ENCODE assay signal across 8 mouse cellular contexts in the genomic region with DNA sequence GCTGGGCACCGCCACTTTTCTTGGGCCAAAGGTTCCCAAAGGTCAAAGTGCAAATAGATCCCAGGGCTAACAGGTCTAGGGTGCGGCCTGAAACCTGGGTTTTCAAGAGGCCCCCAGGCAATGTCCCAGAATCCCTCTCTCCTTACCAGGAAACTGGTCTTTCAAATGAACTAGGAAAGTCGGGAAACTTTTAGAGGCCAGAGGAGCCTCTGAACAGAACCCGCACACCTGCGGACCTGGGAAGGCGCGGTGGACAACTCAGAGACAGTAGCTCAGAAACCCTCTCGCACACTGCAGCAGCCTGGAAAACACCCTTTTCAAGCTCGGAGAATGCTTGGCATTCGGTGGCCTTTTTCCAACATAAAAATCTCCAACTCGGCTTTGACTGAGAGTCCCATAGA. TPM values are rescaled to one million over a fixed set of nuclear protein-coding genes. Genes with fewer than 3 reads are reported as not detected.
A peak's percentile ranks its signal among the peaks of the same experiment; 100 is the strongest.
DNase-seq lines count a peak whose midpoint lies in the region; ATAC-seq and TF ChIP-seq lines count a peak whose summit lies in the region.

No protein-coding gene starts in this region.

- peak overlapping the region; percentile 77 for H3K4me2 ChIP-seq in intestine, embryonic 14.5 days (ENCODE audit: low read length)
- H3K4me2 ChIP-seq in liver, embryonic 15.5 days: peak overlapping the region; percentile 56
- peak overlapping the region; percentile 87 for H3K4me2 ChIP-seq in stomach, embryonic 15.5 days

- WGBS in intestine, embryonic 14.5 days: 16% methylated on average over 11 of the region's 11 CpGs
- 37% methylated on average over 11 of the region's 11 CpGs for WGBS in liver, embryonic 15.5 days (ENCODE audit: insufficient replicate concordance)
- WGBS in stomach, embryonic 15.5 days: 22% methylated on average over 11 of the region's 11 CpGs

- H3K9ac ChIP-seq in intestine, embryonic 14.5 days (ENCODE audit: low read length): peak overlapping the region; percentile 67
- H3K9ac ChIP-seq in liver, embryonic 15.5 days: no peak overlapping the region
- H3K9ac ChIP-seq in stomach, embryonic 15.5 days: peak overlapping the region; percentile 40; the same call in 1 of the 2 replicates

- TF ChIP-seq POLR2A in embryonic fibroblast, embryonic 13.5 days (IDR thresholded peaks at IDR 0.05; ENCODE audit: low read depth, low read length): no peak

- H3K36me3 ChIP-seq in intestine, embryonic 14.5 days (ENCODE audit: control insufficient read depth, insufficient read depth, low read length): no peaks in the 10 kb centered on the region
- no peaks in the 10 kb centered on the region for H3K36me3 ChIP-seq in liver, embryonic 15.5 days (replicated peaks)
- no peaks in the 10 kb centered on the region for H3K36me3 ChIP-seq in stomach, embryonic 15.5 days

- no peaks in the 10 kb centered on the region for H3K4me1 ChIP-seq in embryonic fibroblast, embryonic 13.5 days (ENCODE audit: control insufficient read depth, insufficient read depth, low read length)
- peaks cover 4% of the 10 kb centered on the region; the same call in 1 of the 2 replicates for H3K4me1 ChIP-seq in intestine, embryonic 14.5 days (replicated peaks; ENCODE audit: control insufficient read depth, insufficient read depth, low read length)
- 0 out of 2 replicates have a peak, but pooled peaks cover 3% of the 10 kb centered on the region for H3K4me1 ChIP-seq in liver, embryonic 15.5 days (replicated peaks)
- peaks cover 12% of the 10 kb centered on the region; the same call in 1 of the 2 replicates for H3K4me1 ChIP-seq in stomach, embryonic 15.5 days

- H3K27me3 ChIP-seq in intestine, embryonic 14.5 days (replicated peaks; ENCODE audit: control insufficient read depth, insufficient read depth, low read length): peaks cover 30% of the 10 kb centered on the region
- H3K27me3 ChIP-seq in liver, embryonic 15.5 days: peaks cover 39% of the 10 kb centered on the region
- 0 out of 2 replicates have a peak, but pooled peaks cover 3% of the 10 kb centered on the region for H3K27me3 ChIP-seq in stomach, embryonic 15.5 days (replicated peaks)

- H3K27ac ChIP-seq in embryonic fibroblast, embryonic 13.5 days (ENCODE audit: insufficient read depth, low read length): no peak overlapping the region
- H3K27ac ChIP-seq in intestine, embryonic 14.5 days (ENCODE audit: low read depth): peak overlapping the region; percentile 87
- peak overlapping the region; percentile 63; the same call in 1 of the 2 replicates for H3K27ac ChIP-seq in liver, embryonic 15.5 days (replicated peaks)
- H3K27ac ChIP-seq in stomach, embryonic 15.5 days: peak overlapping the region; percentile 97

- peak overlapping the region; percentile 33; the same call in 1 of the 2 replicates for H3K4me3 ChIP-seq in embryonic fibroblast, embryonic 13.5 days (ENCODE audit: insufficient read depth, low read length)
- peak overlapping the region; percentile 57 for H3K4me3 ChIP-seq in intestine, embryonic 14.5 days (ENCODE audit: low read depth, low read length)
- H3K4me3 ChIP-seq in liver, embryonic 15.5 days (replicated peaks): peak overlapping the region; percentile 55
- peak overlapping the region; percentile 61 for H3K4me3 ChIP-seq in stomach, embryonic 15.5 days (replicated peaks)

- TF ChIP-seq CTCF in embryonic fibroblast, embryonic 13.5 days (IDR thresholded peaks at IDR 0.05; ENCODE audit: borderline replicate concordance, insufficient read depth, low read length): no peak

- intact Hi-C loops in left cerebral cortex, postnatal 25 days (cut with DNase I): loop anchor here (2.0 to 5.0 kb wide), 3 partner anchors 41 to 72 kb away; no protein-coding TSS in a partner anchor
- intact Hi-C loops in left cerebral cortex, postnatal 14 days (cut with DNase I): no loop called here

- no peak for ATAC-seq in intestine, embryonic 14.5 days (replicated peaks; ENCODE audit: low FRiP score, low TSS enrichment, low read depth)
- ATAC-seq in liver, embryonic 15.5 days (ENCODE audit: insufficient read depth): no peak
- no peak for ATAC-seq in stomach, embryonic 15.5 days (ENCODE audit: insufficient read depth, low FRiP score, low read depth)

- H3K9me3 ChIP-seq in intestine, embryonic 14.5 days (ENCODE audit: control insufficient read depth, low read length): no peaks in the 10 kb centered on the region
- no peaks in the 10 kb centered on the region for H3K9me3 ChIP-seq in liver, embryonic 15.5 days (replicated peaks)
- H3K9me3 ChIP-seq in stomach, embryonic 15.5 days: no peaks in the 10 kb centered on the region

- peak; percentile 12 to 30 for DNase-seq in left cerebral cortex, postnatal 25 days (ENCODE audit: low spot score in 2 of 2)
- no peak for DNase-seq in left cerebral cortex, postnatal 14 days (ENCODE audit: low spot score in 2 of 2)
- peak; percentile 73 for DNase-seq in intestine, embryonic 14.5 days (ENCODE audit: low spot score)
- no peak for DNase-seq in c-Kit-positive CD71-positive TER-119-positive erythroid progenitor cells, embryonic 14.5 days (ENCODE audit: low spot score)
- DNase-seq in spleen, adult 18-20 months: no peak

RNA-seq across cellular contexts. Expression of a gene that starts 1.0 kb away (rescaled TPM):
- total RNA-seq in left cerebral cortex, postnatal 25 days (2021): 10 to 100 TPM; 16.6 to 18.5 TPM
- 10 to 100 TPM; 17.6 to 19.5 TPM for total RNA-seq in left cerebral cortex, postnatal 14 days (2021)
- 8.5 and 12.3 TPM in 2 replicates for polyA plus RNA-seq in embryonic fibroblast, embryonic 13.5 days (2011; ENCODE audit: insufficient read length, low read depth, missing spikeins)
- polyA plus RNA-seq in intestine, embryonic 14.5 days (2014; fragmentation: Nextera tagmentation; extraction: Ambion mirVana): 38.0 and 41.9 TPM in 2 replicates
- 4.9 and 5.9 TPM in 2 replicates for polyA plus RNA-seq in liver, embryonic 15.5 days (2015; fragmentation: Nextera tagmentation; extraction: Ambion mirVana)
- polyA plus RNA-seq in stomach, embryonic 15.5 days (2015; fragmentation: Nextera tagmentation; extraction: Ambion mirVana): 34.5 and 39.2 TPM in 2 replicates

RNA-seq across cellular contexts. Expression of a gene that starts 56.6 kb away (rescaled TPM):
- 1 to 10 TPM; 6.9 to 7.4 TPM for total RNA-seq in left cerebral cortex, postnatal 25 days (2021)
- total RNA-seq in left cerebral cortex, postnatal 14 days (2021): 1 to 10 TPM; 7.6 to 8.9 TPM
- 5.9 and 7.9 TPM in 2 replicates for polyA plus RNA-seq in embryonic fibroblast, embryonic 13.5 days (2011; ENCODE audit: insufficient read length, low read depth, missing spikeins)
- 46.5 and 51.9 TPM in 2 replicates for polyA plus RNA-seq in intestine, embryonic 14.5 days (2014; fragmentation: Nextera tagmentation; extraction: Ambion mirVana)
- polyA plus RNA-seq in liver, embryonic 15.5 days (2015; fragmentation: Nextera tagmentation; extraction: Ambion mirVana): 42.6 and 45.9 TPM in 2 replicates
- polyA plus RNA-seq in stomach, embryonic 15.5 days (2015; fragmentation: Nextera tagmentation; extraction: Ambion mirVana): 39.3 and 44.3 TPM in 2 replicates

Comparison
In these comparisons a context has a peak if more than half of its experiments do, and no peak if none do; other contexts are left out.
1. DNase-seq: peak in left cerebral cortex, postnatal 25 days (2 of 2) and intestine, embryonic 14.5 days (single experiment); none in left cerebral cortex, postnatal 14 days (0 of 2), c-Kit-positive CD71-positive TER-119-positive erythroid progenitor cells, embryonic 14.5 days (single experiment) and spleen, adult 18-20 months (0 of 2).
2. Peak in every context shown above with its lines, with median percentiles within 50 percentile points of each other: H3K4me3 ChIP-seq and H3K4me2 ChIP-seq.